8 mouse cellular contexts compared by ENCODE assay signal in genomic region chr16:30510091-30510490, GRCm38 (mm10). TPM values are rescaled to one million over a fixed set of nuclear protein-coding genes. Genes with fewer than 3 reads are reported as not detected.
A peak's percentile ranks its signal among the peaks of the same experiment; 100 is the strongest.
DNase-seq lines count a peak whose midpoint lies in the region; ATAC-seq and TF ChIP-seq lines count a peak whose summit lies in the region.

No protein-coding gene starts in this region.

- TF ChIP-seq POLR2A in cerebellum, adult 2 months (IDR thresholded peaks at IDR 0.05; ENCODE audit: borderline replicate concordance, insufficient read depth, low read length), result no peak
- TF ChIP-seq POLR2A in limb, embryonic 14.5 days (IDR thresholded peaks at IDR 0.05; ENCODE audit: borderline replicate concordance, extremely low read depth, insufficient read depth, insufficient read length), result no peak

- peak overlapping the region; percentile 77 for H3K4me3 ChIP-seq in cerebellum, adult 2 months (replicated peaks; ENCODE audit: insufficient read depth, low read depth, low read length)
- peak overlapping the region; percentile 67 for H3K4me3 ChIP-seq in limb, embryonic 14.5 days (replicated peaks; ENCODE audit: low read length)
- H3K4me3 ChIP-seq in stomach, embryonic 15.5 days (replicated peaks), result peak overlapping the region; percentile 70

- no peaks in the 10 kb centered on the region for H3K9me3 ChIP-seq in limb, embryonic 14.5 days (ENCODE audit: control insufficient read depth, low read length)
- no peaks in the 10 kb centered on the region for H3K9me3 ChIP-seq in stomach, embryonic 15.5 days

- peaks cover 3% of the 10 kb centered on the region; the same call in 1 of the 2 replicates for H3K4me1 ChIP-seq in cerebellum, adult 2 months (ENCODE audit: control insufficient read depth, insufficient read depth, low read length)
- peaks cover 15% of the 10 kb centered on the region for H3K4me1 ChIP-seq in limb, embryonic 14.5 days (ENCODE audit: control insufficient read depth, insufficient read depth, low read length)
- H3K4me1 ChIP-seq in stomach, embryonic 15.5 days, result peaks cover 25% of the 10 kb centered on the region

- WGBS in cerebellum, adult 2 months, result 28% methylated on average over 9 of the region's 9 CpGs
- WGBS in limb, embryonic 14.5 days, result 39% methylated on average over 9 of the region's 9 CpGs
- WGBS in stomach, embryonic 15.5 days, result 35% methylated on average over 9 of the region's 9 CpGs

- no peak for DNase-seq in cerebellum, adult 2 months
- no peak for DNase-seq in cerebellum, adult 8-10 months
- peak; percentile 37 to 44 for DNase-seq in right cerebral cortex, postnatal 10 days (ENCODE audit: low spot score in 2 of 2)
- no peak for DNase-seq in right cerebral cortex, postnatal 14 days
- DNase-seq in limb, embryonic 14.5 days (ENCODE audit: low spot score), result no peak
- no peak for DNase-seq in frontal cortex, postnatal 25 days (ENCODE audit: low spot score in 2 of 2)
- DNase-seq in cerebellum, adult 11-12 months, result no peak

- peak overlapping the region; percentile 72 for H3K27ac ChIP-seq in cerebellum, adult 2 months (ENCODE audit: insufficient read depth, low read length)
- H3K27ac ChIP-seq in limb, embryonic 14.5 days (replicated peaks; ENCODE audit: low read depth, low read length), result peak overlapping the region; percentile 90; the same call in 1 of the 2 replicates
- peak overlapping the region; percentile 93; the same call in 1 of the 2 replicates for H3K27ac ChIP-seq in stomach, embryonic 15.5 days

- no peak for TF ChIP-seq CTCF in cerebellum, adult 2 months (IDR thresholded peaks at IDR 0.05; ENCODE audit: borderline replicate concordance, insufficient read depth, low read depth, low read length)

- peaks cover 3% of the 10 kb centered on the region; the same call in 1 of the 2 replicates for H3K36me3 ChIP-seq in limb, embryonic 14.5 days (ENCODE audit: control insufficient read depth, insufficient read depth, low read length)
- no peaks in the 10 kb centered on the region for H3K36me3 ChIP-seq in stomach, embryonic 15.5 days

- H3K4me2 ChIP-seq in limb, embryonic 14.5 days (replicated peaks; ENCODE audit: low read depth, low read length, severe bottlenecking), result peak overlapping the region; percentile 63
- H3K4me2 ChIP-seq in stomach, embryonic 15.5 days, result peak overlapping the region; percentile 72

- ATAC-seq in limb, embryonic 14.5 days (ENCODE audit: low FRiP score, low read depth), result no peak
- ATAC-seq in stomach, embryonic 15.5 days (ENCODE audit: insufficient read depth, low FRiP score, low read depth), result no peak

- no peaks in the 10 kb centered on the region for H3K27me3 ChIP-seq in cerebellum, adult 2 months (ENCODE audit: control insufficient read depth, insufficient read depth, low read length)
- no peaks in the 10 kb centered on the region for H3K27me3 ChIP-seq in limb, embryonic 14.5 days (ENCODE audit: control insufficient read depth, insufficient read depth, low read length)
- no peaks in the 10 kb centered on the region for H3K27me3 ChIP-seq in stomach, embryonic 15.5 days (replicated peaks)

- H3K9ac ChIP-seq in limb, embryonic 14.5 days (ENCODE audit: low read depth, low read length, severe bottlenecking), result peak overlapping the region; percentile 86
- H3K9ac ChIP-seq in stomach, embryonic 15.5 days, result no peak overlapping the region

RNA-seq across cellular contexts. Expression of gene Tmem44, which starts 40.6 kb away (rescaled TPM):
- 17.4 and 20.8 TPM in 2 replicates for polyA plus RNA-seq in cerebellum, adult 2 months (2012; rRNA removed)
- polyA plus RNA-seq in limb, embryonic 14.5 days (2012; rRNA removed), result 39.4 and 45.2 TPM in 2 replicates
- 16.9 and 24.5 TPM in 2 replicates for polyA plus RNA-seq in limb, embryonic 14.5 days (2014; fragmentation: Nextera tagmentation; extraction: Ambion mirVana)
- 11.7 and 13.6 TPM in 2 replicates for polyA plus RNA-seq in stomach, embryonic 15.5 days (2015; fragmentation: Nextera tagmentation; extraction: Ambion mirVana)

Comparison
In these comparisons a context has a peak if more than half of its experiments do, and no peak if none do; other contexts are left out.
1. DNase-seq: peak in right cerebral cortex, postnatal 10 days (2 of 2); none in cerebellum, adult 2 months (0 of 2), cerebellum, adult 8-10 months (single experiment), right cerebral cortex, postnatal 14 days (single experiment), limb, embryonic 14.5 days (single experiment), frontal cortex, postnatal 25 days (0 of 2) and cerebellum, adult 11-12 months (single experiment).
2. Peak in every context shown above with its lines, with median percentiles within 50 percentile points of each other: H3K27ac ChIP-seq and H3K4me3 ChIP-seq.